Mouse (Mus musculus) liver, adult 2 months (tissue): Measurements from ENCODE around the gene Akirin1.

Experiments used
- CTCF ChIP-seq: fragments of 200-500 bp; IDR thresholded peaks from 2 replicates; pipeline ENCODE4 v1.5.1; 2011; ENCODE audit warnings: low read depth, low read length, control low read depth
- POLR2A ChIP-seq: fragments of 200-500 bp; IDR thresholded peaks from 2 replicates; pipeline ENCODE4 v1.6.1; 2011; ENCODE audit warnings: low read length, control low read depth; ENCODE audit not compliant: insufficient read depth; ENCODE audit errors: extremely low read depth

DNA sequence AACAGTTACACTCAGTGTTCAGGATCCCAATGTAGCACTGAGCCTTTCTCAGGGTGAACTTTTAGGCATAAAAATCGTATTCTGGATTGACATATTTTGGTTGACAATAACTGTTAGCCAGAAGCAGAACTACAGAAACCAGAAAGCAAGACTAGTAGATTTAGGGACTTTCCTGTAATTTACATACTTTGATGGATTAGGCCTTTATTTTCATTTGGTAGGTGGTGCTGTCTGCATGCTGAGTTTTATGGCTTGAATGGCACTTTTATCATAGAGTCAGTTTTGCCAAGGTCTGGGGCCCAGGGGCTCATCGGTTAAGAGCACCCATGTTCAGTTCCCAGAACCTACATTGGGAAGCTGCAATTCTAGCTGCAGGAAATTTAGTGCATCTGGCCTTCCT is 44.9 kb upstream of the Akirin1 start:
- no peak for TF ChIP-seq CTCF
- TF ChIP-seq POLR2A = no peak
